Mouse (Mus musculus): ENCODE measurements at regions not wholly inside any gene's neighbourhood (a gene's known extent, or its start where the extent isn't known, plus 50 kb on each side); places are given as distances from the start of the nearest gene placed in this dataset.

- Histone ChIP-seq H3K27ac (no peak overlapping the region), H3K36me3 (no peaks in the 10 kb centered on the region), H3K9ac (no peak overlapping the region), H3K4me3 (replicated peaks) (no peak overlapping the region), H3K4me2 (no peak overlapping the region), H3K9me3 (no peaks in the 10 kb centered on the region), H3K4me1 (no peaks in the 10 kb centered on the region), H3K27me3 (replicated peaks) (no peaks in the 10 kb centered on the region)
- 0 out of 2 replicates have a peak, but pooled peaks have one; percentile 18 for ATAC-seq (ENCODE audit: insufficient read depth, low FRiP score, low read depth)
- 75% methylated on average over 8 of the region's 8 CpGs for WGBS
Measured at GRCm38 (mm10) chr13:18063677-18064076, 70.5 kb upstream of the Yae1d1 start.

GRCm38 (mm10) chr13:18060265-18060664 lies 67.1 kb upstream of the Yae1d1 start:
- no peak for ATAC-seq (ENCODE audit: insufficient read depth, low FRiP score, low read depth)
- no peak overlapping the region for H3K4me2 ChIP-seq
- H3K9ac ChIP-seq: no peak overlapping the region
- no peaks in the 10 kb centered on the region for H3K9me3 ChIP-seq
- H3K27ac ChIP-seq: no peak overlapping the region
- no peaks in the 10 kb centered on the region for H3K4me1 ChIP-seq
- no peak overlapping the region for H3K4me3 ChIP-seq (replicated peaks)
- H3K27me3 ChIP-seq (replicated peaks): no peaks in the 10 kb centered on the region
- H3K36me3 ChIP-seq: no peaks in the 10 kb centered on the region
- WGBS: 78% methylated on average over 2 of the region's 2 CpGs

- no peak overlapping the region for H3K9ac ChIP-seq
- H3K36me3 ChIP-seq: no peaks in the 10 kb centered on the region
- no peak overlapping the region for H3K27ac ChIP-seq
- H3K4me2 ChIP-seq: no peak overlapping the region
- no peak overlapping the region for H3K4me3 ChIP-seq (replicated peaks)
- H3K27me3 ChIP-seq (replicated peaks): no peaks in the 10 kb centered on the region
- H3K9me3 ChIP-seq: no peaks in the 10 kb centered on the region
- 27% methylated on average over 8 of the region's 8 CpGs for WGBS
- no peaks in the 10 kb centered on the region for H3K4me1 ChIP-seq
- ATAC-seq (ENCODE audit: insufficient read depth, low FRiP score, low read depth): peak; percentile 35; the same call in 1 of the 2 replicates
Measured at GRCm38 (mm10) chr13:18057231-18057912, 64.2 kb upstream of the Yae1d1 start.

- no peaks in the 10 kb centered on the region for H3K36me3 ChIP-seq
- H3K4me1 ChIP-seq: no peaks in the 10 kb centered on the region
- no peak overlapping the region for H3K4me3 ChIP-seq (replicated peaks)
- H3K9me3 ChIP-seq: no peaks in the 10 kb centered on the region
- ATAC-seq (ENCODE audit: insufficient read depth, low FRiP score, low read depth): no peak
- H3K27ac ChIP-seq: no peak overlapping the region
- H3K4me2 ChIP-seq: no peak overlapping the region
- 61% methylated on average over 3 of the region's 3 CpGs for WGBS
- no peak overlapping the region for H3K9ac ChIP-seq
- H3K27me3 ChIP-seq (replicated peaks): no peaks in the 10 kb centered on the region
Measured at GRCm38 (mm10) chr13:18056816-18057215, 63.7 kb upstream of the Yae1d1 start.

GRCm38 (mm10) chr13:18043154-18043553 lies 50.0 kb upstream of the Yae1d1 start:
- Histone ChIP-seq H3K4me3 (replicated peaks) (no peak overlapping the region), H3K27ac (no peak overlapping the region), H3K9ac (no peak overlapping the region), H3K4me1 (no peaks in the 10 kb centered on the region), H3K9me3 (no peaks in the 10 kb centered on the region), H3K4me2 (no peak overlapping the region), H3K36me3 (no peaks in the 10 kb centered on the region), H3K27me3 (replicated peaks) (no peaks in the 10 kb centered on the region)
- WGBS: 83% methylated on average over 6 of the region's 6 CpGs
- no peak for ATAC-seq (ENCODE audit: insufficient read depth, low FRiP score, low read depth)
